Mouse (Mus musculus) neural tube, embryonic 11.5 days (tissue): ENCODE results near the gene Grn. TPM values are rescaled to one million over a fixed set of nuclear protein-coding genes. Genes with fewer than 3 reads are reported as not detected.

Source experiments
- ATAC-seq: fragments of 200-750 bp; cut with Nextera tagmentation; 2 replicates; pipeline ENCODE4 v1.8.0; 2017; ENCODE audit warnings: moderate number of reproducible peaks, mild to moderate bottlenecking, moderate TSS enrichment, moderate library complexity; ENCODE audit not compliant: insufficient read depth, low FRiP score, low TSS enrichment
- DNase-seq: peaks from one replicate; pipeline ENCODE4 v3.0.0-alpha.2; 2015; ENCODE audit warnings: low spot score
- H3K27ac ChIP-seq: fragments of 300-500 bp; sonication (generic); 2 replicates; pipeline ENCODE4 v1.5.1; 2014; ENCODE audit warnings: low read depth, mild to moderate bottlenecking, low read length
- H3K27me3 ChIP-seq: fragments of 300-500 bp; sonication (generic); 2 replicates; pipeline ENCODE4 v1.6.1; 2014; ENCODE audit warnings: mild to moderate bottlenecking, low read length, mixed read lengths; ENCODE audit not compliant: control insufficient read depth, insufficient read depth
- H3K36me3 ChIP-seq: fragments of 300-500 bp; sonication (generic); 2 replicates; pipeline ENCODE4 v1.6.1; 2014; ENCODE audit warnings: mild to moderate bottlenecking, low read length, moderate library complexity, mixed read lengths; ENCODE audit not compliant: control insufficient read depth, insufficient read depth
- H3K4me1 ChIP-seq: fragments of 300-500 bp; sonication (generic); 2 replicates; pipeline ENCODE4 v1.6.1; 2014; ENCODE audit warnings: low read length, mixed read lengths; ENCODE audit not compliant: control insufficient read depth, insufficient read depth
- H3K4me2 ChIP-seq: fragments of 300-500 bp; sonication (generic); 2 replicates; pipeline ENCODE4 v1.6.1; 2014; ENCODE audit warnings: low read depth, mild to moderate bottlenecking, moderate library complexity
- H3K4me3 ChIP-seq: fragments of 300-500 bp; sonication (generic); 2 replicates; pipeline ENCODE4 v1.5.1; 2014; ENCODE audit warnings: low read depth, low read length
- H3K9ac ChIP-seq: fragments of 300-500 bp; sonication (generic); 2 replicates; pipeline ENCODE4 v1.6.1; 2014; ENCODE audit warnings: mild to moderate bottlenecking, low read length
- H3K9me3 ChIP-seq: fragments of 300-500 bp; sonication (generic); 2 replicates; pipeline ENCODE4 v1.6.1; 2016; ENCODE audit warnings: low read length; ENCODE audit not compliant: control insufficient read depth
- WGBS: fragments of 180-500 bp; shearing (Covaris S2); extraction: QIAGEN DNeasy Blood & Tissue Kit; methylation state at CpG from one replicate; pipeline ENCODE4 v1.1.7; 2014; 5-methylcytosine and 5-hydroxymethylcytosine counted together
- microRNA-seq: library from miRNA; unstranded; fragments of <30 nt; microRNA quantifications from one replicate; pipeline ENCODE4, GENCODE M21; 2016
- polyA plus RNA-seq: library from polyadenylated mRNA; unstranded; fragments of >200 nt; fragmentation: Nextera tagmentation; extraction: Ambion mirVana; gene quantifications from 2 replicates; pipeline ENCODE4 v1.2.1, GENCODE M21; 2014

Grn gene
- polyA plus RNA-seq, 1 experiment from 2014 or later = 54.8 TPM

DNA sequence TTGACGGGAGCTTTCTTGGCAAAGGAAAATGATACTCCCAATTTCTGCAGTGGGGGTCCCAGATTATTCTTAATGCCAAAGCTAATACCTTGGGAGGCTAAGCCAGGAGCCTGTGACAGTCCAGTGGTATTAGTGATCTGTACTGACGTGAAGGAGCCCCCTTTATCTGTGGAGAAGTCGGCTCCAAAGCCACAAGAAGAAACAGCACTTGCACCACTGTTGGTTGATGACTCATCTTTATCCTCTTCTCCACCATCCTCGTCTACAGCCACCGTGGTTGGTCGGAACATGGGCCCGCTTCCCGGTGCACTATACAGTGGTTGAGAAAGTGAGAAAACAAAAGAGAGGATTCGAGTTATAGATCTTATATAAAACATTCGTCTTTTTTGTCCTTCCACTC, 51.7 kb downstream of the Grn start:
- Histone ChIP-seq H3K36me3 (peaks cover 33% of the 10 kb centered on the region), H3K27me3 (no peaks in the 10 kb centered on the region), H3K9me3 (no peaks in the 10 kb centered on the region), H3K4me2 (no peak overlapping the region), H3K9ac (no peak overlapping the region), H3K4me1 (no peaks in the 10 kb centered on the region), H3K27ac (no peak overlapping the region), H3K4me3 (no peak overlapping the region)
- ATAC-seq = no peak
- WGBS = 95% methylated on average over 10 of the region's 10 CpGs
- no peak for DNase-seq

Small RNA genes lying within 50 kb of the gene (microRNA-seq; reads per million reads assigned to microRNA genes)
- gene Mir6930 = not detected

Other genes starting within 250 kb of the Grn start
- gene Lsm12, start 245.0 kb upstream of the Grn start, polyA plus RNA-seq = 74.2 and 81.9 TPM in 2 replicates
- gene G6pc3, start 240.7 kb upstream of the Grn start, polyA plus RNA-seq = 30.0 and 35.3 TPM in 2 replicates
- gene Hdac5, start 200.1 kb upstream of the Grn start, polyA plus RNA-seq = 41.1 and 42.7 TPM in 2 replicates
- 17.9 and 18.6 TPM in 2 replicates for gene BC030867, start 181.4 kb upstream of the Grn start, polyA plus RNA-seq
- gene Asb16, start 161.6 kb upstream of the Grn start, polyA plus RNA-seq = not detected in 2 replicates
- gene Tmub2, start 145.4 kb upstream of the Grn start, polyA plus RNA-seq = 61.7 and 64.5 TPM in 2 replicates
- gene Atxn7l3, start 133.7 kb upstream of the Grn start, polyA plus RNA-seq = 18.8 and 20.0 TPM in 2 replicates
- gene Ubtf, start 110.6 kb upstream of the Grn start, polyA plus RNA-seq = 86.0 and 93.2 TPM in 2 replicates
- 26.6 and 28.4 TPM in 2 replicates for gene Slc4a1, start 64.1 kb upstream of the Grn start, polyA plus RNA-seq
- 46.7 and 51.5 TPM in 2 replicates for gene Rundc3a, start 36.9 kb upstream of the Grn start, polyA plus RNA-seq
- gene Slc25a39, start 22.4 kb upstream of the Grn start, polyA plus RNA-seq = 174 and 184 TPM in 2 replicates
- gene Fam171a2, start 17.4 kb downstream of the Grn start, polyA plus RNA-seq = 11.6 and 12.0 TPM in 2 replicates
- gene Itga2b, start 39.8 kb downstream of the Grn start, polyA plus RNA-seq = 5.3 and 6.1 TPM in 2 replicates
- gene Gpatch8, start 126.1 kb downstream of the Grn start, polyA plus RNA-seq = 45.4 and 46.1 TPM in 2 replicates
- gene Gm11627, start 149.1 kb downstream of the Grn start, polyA plus RNA-seq = 7.1 and 9.9 TPM in 2 replicates
- gene Fzd2, start 174.1 kb downstream of the Grn start, polyA plus RNA-seq = 37.3 and 40.4 TPM in 2 replicates
- 0.84 and 0.89 TPM in 2 replicates for gene Meioc, start 233.4 kb downstream of the Grn start, polyA plus RNA-seq